Mouse (Mus musculus) stomach, postnatal 0 days (tissue): ENCODE measurements at regions not wholly inside any gene's neighbourhood (a gene's known extent, or its start where the extent isn't known, plus 50 kb on each side); places are given as distances from the start of the nearest gene placed in this dataset.

ENCODE experiments used
- ATAC-seq: fragments of 200-750 bp; cut with Nextera tagmentation; 2 replicates; pipeline ENCODE4 v1.8.0; 2017; ENCODE audit not compliant: low FRiP score, low TSS enrichment
- DNase-seq: peaks from one replicate; pipeline ENCODE4 v3.0.0-alpha.2; 2016; ENCODE audit warnings: low spot score
- H3K27ac ChIP-seq: fragments of 300-500 bp; sonication (generic); replicated peaks from 2 replicates; pipeline ENCODE4 v1.5.1; 2014; ENCODE audit warnings: mild to moderate bottlenecking, control low read depth
- H3K27me3 ChIP-seq: fragments of 300-500 bp; sonication (generic); 2 replicates; pipeline ENCODE4 v1.6.1; 2014; ENCODE audit warnings: low read length; ENCODE audit not compliant: control insufficient read depth, insufficient read depth
- H3K36me3 ChIP-seq: fragments of 300-500 bp; sonication (generic); 2 replicates; pipeline ENCODE4 v1.6.1; 2014; ENCODE audit warnings: low read length, mixed read lengths; ENCODE audit not compliant: control insufficient read depth, insufficient read depth
- H3K4me1 ChIP-seq: fragments of 300-500 bp; sonication (generic); replicated peaks from 2 replicates; pipeline ENCODE4 v1.6.1; 2014; ENCODE audit warnings: antibody characterized with exemption; ENCODE audit not compliant: control insufficient read depth, insufficient read depth
- H3K4me2 ChIP-seq: fragments of 300-500 bp; sonication (generic); replicated peaks from 2 replicates; pipeline ENCODE4 v1.6.1; 2014; ENCODE audit warnings: low read depth, mild to moderate bottlenecking, control low read depth, moderate library complexity
- H3K4me3 ChIP-seq: fragments of 300-500 bp; sonication (generic); 2 replicates; pipeline ENCODE4 v1.5.1; 2014; ENCODE audit warnings: low read depth, low read length, control low read depth
- H3K9ac ChIP-seq: fragments of 300-500 bp; sonication (generic); 2 replicates; pipeline ENCODE4 v1.6.1; 2014; ENCODE audit warnings: mild to moderate bottlenecking, low read length, control low read depth, mixed read lengths
- H3K9me3 ChIP-seq: fragments of 300-500 bp; sonication (generic); 2 replicates; pipeline ENCODE4 v1.6.1; 2016; ENCODE audit warnings: low read length; ENCODE audit not compliant: control insufficient read depth
- CTCF ChIP-seq: IDR thresholded peaks from 2 replicates; pipeline ENCODE4 v1.5.1; 2016; ENCODE audit warnings: antibody characterized with exemption, low read depth, mild to moderate bottlenecking, moderate library complexity
- EP300 ChIP-seq: optimal IDR thresholded peaks from 2 replicates; pipeline ENCODE3; 2016; ENCODE audit warnings: antibody characterized with exemption
- WGBS: fragments of 180-500 bp; shearing (Covaris S2); extraction: QIAGEN DNeasy Blood & Tissue Kit; methylation state at CpG from one replicate; pipeline ENCODE4 v1.1.7; 2014; 5-methylcytosine and 5-hydroxymethylcytosine counted together

DNA sequence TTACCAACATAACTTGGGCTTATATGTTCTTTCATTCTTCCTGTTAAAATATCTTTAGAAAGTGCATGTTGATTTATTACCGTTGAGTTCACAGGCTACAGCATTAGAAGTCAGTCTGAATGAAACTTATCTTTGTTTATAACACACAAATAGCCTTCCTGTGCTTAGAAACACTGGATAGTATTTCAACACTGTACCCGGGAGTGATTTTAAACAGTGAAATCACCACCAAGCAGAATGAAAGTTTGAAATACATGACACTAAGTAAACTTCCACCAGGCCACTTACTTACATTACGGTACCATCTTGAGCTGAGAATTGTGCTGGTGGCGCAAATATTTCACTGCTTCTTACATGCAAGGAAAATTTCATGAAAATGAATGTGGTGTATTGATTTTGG, 516.5 kb upstream of the Ccdc54 start:
- Histone ChIP-seq H3K4me3 (no peak overlapping the region), H3K36me3 (no peaks in the 10 kb centered on the region), H3K9me3 (no peaks in the 10 kb centered on the region), H3K4me1 (no peaks in the 10 kb centered on the region), H3K27me3 (no peaks in the 10 kb centered on the region), H3K27ac (no peak overlapping the region), H3K4me2 (no peak overlapping the region), H3K9ac (no peak overlapping the region)
- TF ChIP-seq EP300 (no peak), CTCF (no peak)
- DNase-seq (no peak), ATAC-seq (no peak)
- 33% methylated on average over 4 of the region's 4 CpGs for WGBS

DNA sequence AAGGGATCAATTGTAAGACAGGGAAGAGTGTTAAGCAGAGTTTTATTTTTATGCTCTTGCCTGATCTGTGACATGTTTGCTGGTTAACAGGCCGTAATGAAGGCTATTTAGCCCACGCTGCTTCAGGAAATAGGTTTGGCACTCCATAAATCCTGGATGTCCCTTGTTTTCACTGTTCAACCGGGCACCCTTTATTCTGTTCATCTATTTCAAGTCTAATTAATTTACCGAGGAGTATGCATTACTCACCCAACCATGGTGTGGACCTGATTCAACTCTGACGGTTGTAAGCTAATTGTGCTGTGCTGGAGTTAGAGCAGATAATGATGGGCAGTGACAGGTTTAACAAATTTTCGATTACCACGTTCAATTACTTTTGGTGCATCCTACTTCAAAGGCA, 495.6 kb upstream of the Ccdc54 start:
- TF ChIP-seq CTCF (no peak), EP300 (no peak)
- no peak for DNase-seq
- Histone ChIP-seq H3K9me3 (no peaks in the 10 kb centered on the region), H3K9ac (no peak overlapping the region), H3K27ac (no peak overlapping the region), H3K4me3 (no peak overlapping the region), H3K36me3 (no peaks in the 10 kb centered on the region), H3K27me3 (no peaks in the 10 kb centered on the region), H3K4me1 (no peaks in the 10 kb centered on the region), H3K4me2 (no peak overlapping the region)
- 83% methylated on average over 7 of the region's 7 CpGs for WGBS
- ATAC-seq: no peak

DNA sequence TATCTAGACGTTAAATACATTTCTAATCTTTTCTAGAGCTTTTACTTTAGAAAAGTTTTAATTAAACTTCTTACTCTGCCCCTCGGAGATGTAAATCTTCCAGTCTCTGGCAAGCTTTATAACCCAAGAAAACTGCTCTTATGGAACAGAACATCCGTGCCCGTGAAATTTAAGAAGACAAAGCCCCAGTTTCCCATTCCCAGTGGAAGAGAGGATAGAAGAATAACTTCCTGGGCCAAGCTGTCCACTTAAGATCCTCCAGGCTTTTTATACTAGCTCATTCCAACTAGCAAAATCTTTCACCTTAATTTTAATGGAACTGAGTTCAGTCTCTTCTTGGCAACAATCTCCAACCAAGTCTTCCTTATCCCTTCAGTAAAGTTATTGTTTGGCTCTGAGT, 489.2 kb upstream of the Ccdc54 start:
- no peaks in the 10 kb centered on the region for H3K4me1 ChIP-seq
- 56% methylated on average over 4 of the region's 4 CpGs for WGBS

DNA sequence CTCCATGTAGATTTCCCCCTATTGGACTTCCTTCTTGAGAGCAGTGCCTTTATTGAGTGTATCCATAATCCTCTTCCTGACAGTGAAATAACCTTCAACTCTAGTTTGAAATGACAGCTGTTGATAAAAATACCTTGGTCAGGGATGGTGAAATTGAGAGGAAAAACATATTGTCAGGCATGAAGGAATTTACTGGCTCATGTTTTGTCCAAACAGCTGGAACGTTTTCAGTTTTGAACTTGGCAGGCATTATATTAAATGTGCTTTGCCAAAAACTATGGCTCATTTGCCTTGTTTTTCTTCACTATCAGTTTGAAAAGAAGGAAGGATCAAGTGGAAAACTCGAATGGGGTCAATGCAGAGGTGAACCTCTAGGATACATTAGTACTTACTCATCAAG, 457.7 kb upstream of the Ccdc54 start:
- no peak for DNase-seq
- H3K9me3 ChIP-seq: no peaks in the 10 kb centered on the region

More for the DNA sequence above, 489.2 kb upstream of the Ccdc54 start:
- Histone ChIP-seq H3K27ac (no peak overlapping the region), H3K9ac (no peak overlapping the region), H3K4me3 (no peak overlapping the region), H3K4me2 (no peak overlapping the region), H3K9me3 (no peaks in the 10 kb centered on the region), H3K27me3 (no peaks in the 10 kb centered on the region), H3K36me3 (no peaks in the 10 kb centered on the region)
- no peak for DNase-seq
- ATAC-seq: no peak
- TF ChIP-seq EP300: no peak
- TF ChIP-seq CTCF: no peak

DNA sequence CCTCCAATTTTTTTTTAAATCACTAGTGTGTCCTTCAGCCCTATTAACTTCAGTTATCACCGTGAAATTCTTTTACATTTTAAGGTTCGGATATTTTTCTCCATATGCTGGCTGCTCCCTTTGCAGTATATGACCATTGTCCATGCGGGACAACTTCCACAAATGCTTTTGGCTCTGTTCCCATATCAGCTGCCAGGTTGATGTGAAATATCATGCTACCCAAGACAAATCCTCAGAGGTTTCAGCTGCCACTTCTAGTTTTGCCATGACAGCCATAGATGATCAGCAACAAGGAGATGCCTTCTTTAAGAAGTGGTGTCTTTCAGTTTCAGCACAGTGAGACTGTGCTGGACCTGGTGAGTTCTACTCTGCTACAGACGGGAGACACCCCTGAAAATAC, 457.2 kb upstream of the Ccdc54 start:
- 64% methylated on average over 4 of the region's 4 CpGs for WGBS
- Histone ChIP-seq H3K27me3 (no peaks in the 10 kb centered on the region), H3K9me3 (no peaks in the 10 kb centered on the region), H3K4me2 (no peak overlapping the region), H3K4me3 (no peak overlapping the region), H3K36me3 (no peaks in the 10 kb centered on the region), H3K4me1 (no peaks in the 10 kb centered on the region), H3K9ac (no peak overlapping the region), H3K27ac (no peak overlapping the region)
- ATAC-seq: no peak
- DNase-seq: no peak
- TF ChIP-seq CTCF (no peak), EP300 (no peak)

More for the DNA sequence above, 457.7 kb upstream of the Ccdc54 start:
- Histone ChIP-seq H3K36me3 (no peaks in the 10 kb centered on the region), H3K4me3 (no peak overlapping the region), H3K9ac (no peak overlapping the region), H3K27me3 (no peaks in the 10 kb centered on the region), H3K4me2 (no peak overlapping the region), H3K27ac (no peak overlapping the region), H3K4me1 (no peaks in the 10 kb centered on the region)
- 26% methylated on average over 2 of the region's 2 CpGs for WGBS
- no peak for ATAC-seq
- TF ChIP-seq CTCF: no peak

DNA sequence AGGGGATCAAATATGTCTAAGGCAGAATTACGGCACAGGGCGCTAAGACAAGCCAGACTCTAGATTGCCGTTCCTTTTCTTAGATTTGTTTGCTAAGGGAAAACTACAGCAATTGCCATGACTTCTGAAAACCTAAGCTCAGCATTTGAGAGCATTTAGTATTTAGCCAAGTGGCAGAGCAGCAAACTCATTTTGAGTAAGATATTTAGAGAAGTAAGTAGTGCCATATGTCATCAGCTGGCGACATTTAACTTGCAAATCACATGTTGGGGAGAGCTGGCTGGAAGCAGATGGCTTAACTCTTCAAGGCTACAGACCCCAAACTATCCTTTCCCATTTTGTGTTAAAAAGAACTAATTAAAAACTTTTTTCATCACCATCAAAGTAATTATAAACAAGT, 450.4 kb upstream of the Ccdc54 start:
- DNase-seq: no peak
- H3K4me2 ChIP-seq: no peak overlapping the region
- no peaks in the 10 kb centered on the region for H3K4me1 ChIP-seq
- no peak for ATAC-seq
- no peak overlapping the region for H3K27ac ChIP-seq
- H3K9ac ChIP-seq: no peak overlapping the region
- TF ChIP-seq EP300 (no peak), CTCF (no peak)
- no peaks in the 10 kb centered on the region for H3K9me3 ChIP-seq
- no peaks in the 10 kb centered on the region for H3K36me3 ChIP-seq
- 66% methylated on average over 4 of the region's 4 CpGs for WGBS
- no peak overlapping the region for H3K4me3 ChIP-seq
- no peaks in the 10 kb centered on the region for H3K27me3 ChIP-seq
